Mouse (Mus musculus): ENCODE measurements around the gene Uts2. TPM values are rescaled to one million over a fixed set of nuclear protein-coding genes. Genes with fewer than 3 reads are reported as not detected.

Gene Uts2
- total and polyA plus RNA-seq, 3 experiments, result not detected

DNA sequence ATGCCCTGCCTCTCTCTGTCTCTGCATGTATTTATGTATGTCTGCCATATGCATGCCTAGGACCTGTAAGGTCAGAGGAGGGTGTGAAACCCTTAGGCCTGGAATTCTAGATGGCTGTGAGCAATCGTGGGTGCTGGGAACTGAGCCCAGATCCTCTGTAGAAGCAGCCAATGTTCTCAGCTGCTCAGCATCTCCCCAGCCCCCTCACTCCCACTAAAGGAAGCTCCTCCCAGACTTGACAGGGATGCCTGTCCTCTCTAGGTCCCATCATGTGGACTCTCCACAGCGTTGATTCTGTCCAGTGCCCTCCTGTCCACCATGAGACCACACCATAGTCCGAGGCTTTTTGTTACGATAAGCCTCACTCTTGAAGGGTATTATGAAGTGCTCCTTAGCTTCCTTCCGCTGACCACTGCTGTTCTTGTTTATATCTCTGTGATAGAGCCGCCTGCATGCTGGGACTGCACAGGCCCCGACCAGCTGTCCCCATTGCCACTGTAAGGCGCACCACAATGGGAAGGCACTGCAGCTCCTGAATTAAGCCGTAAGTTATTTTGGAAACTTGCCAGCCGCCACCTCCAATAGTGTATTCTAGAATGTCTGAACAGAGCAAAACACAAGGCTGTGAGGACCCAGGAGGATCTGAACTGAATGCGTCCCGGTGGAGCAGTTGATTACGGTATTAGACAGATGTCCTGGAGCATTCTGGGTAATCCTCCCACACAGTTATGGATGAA lies 40.4 kb upstream of the Uts2 start:
- H3K36me3 ChIP-seq (replicated peaks in 1 of 2; ENCODE audit: control insufficient read depth in 1 of 2, insufficient read depth in 1 of 2, low read length in 1 of 2), result no peaks in the 10 kb centered on the region
- no peak overlapping the region for H3K27ac ChIP-seq (ENCODE audit: insufficient read depth, low read depth)
- peaks cover 24% of the 10 kb centered on the region for H3K27me3 ChIP-seq (replicated peaks)
- dilution Hi-C loops (cut with MboI; ENCODE audit: extremely low pct_ligation_motif_present, extremely low pct_unique_long_range_greater_than_20kb, low sequenced_read_pairs) (no loop called here), in situ Hi-C loops (cut with MboI; ENCODE audit: low pct_ligation_motif_present, low pct_unique_long_range_greater_than_20kb, low sequenced_read_pairs) (no loop called here)
- no peak for DNase-seq (ENCODE audit: extremely low read depth)
- no peak overlapping the region for H3K4me2 ChIP-seq (ENCODE audit: insufficient read depth, low read depth, poor library complexity, severe bottlenecking)
- no peaks in the 10 kb centered on the region for H3K79me2 ChIP-seq (replicated peaks; ENCODE audit: control insufficient read depth, extremely low read depth, insufficient read depth, poor library complexity, severe bottlenecking)
- no peaks in the 10 kb centered on the region for H3K4me1 ChIP-seq (ENCODE audit: control insufficient read depth in 1 of 2, insufficient read depth in 2 of 2)
- no peak overlapping the region for H3K9ac ChIP-seq (ENCODE audit: insufficient read depth, low read depth)
- no peak for TF ChIP-seq MAFK (IDR thresholded peaks at IDR 0.05; ENCODE audit: insufficient replicate concordance, low read length)
- TF ChIP-seq MEF2A (IDR thresholded peaks at IDR 0.05; ENCODE audit: borderline replicate concordance, low read depth, low read length), result no peak
- no peak for TF ChIP-seq HCFC1 (IDR thresholded peaks at IDR 0.05; ENCODE audit: low read depth, low read length)
- no peak for TF ChIP-seq ETS1 (conservative IDR thresholded peaks at IDR 0.05; ENCODE audit: low read depth, low read length)
- TF ChIP-seq NRF1 (IDR thresholded peaks at IDR 0.05; ENCODE audit: low read depth, low read length), result no peak
- no peak for TF ChIP-seq CHD1 (IDR thresholded peaks at IDR 0.05; ENCODE audit: low read depth, low read length)
- no peak for TF ChIP-seq UBTF (IDR thresholded peaks at IDR 0.05; ENCODE audit: low read depth, low read length)
- TF ChIP-seq SIN3A (IDR thresholded peaks at IDR 0.05; ENCODE audit: low read length), result no peak
- TF ChIP-seq TBP (conservative IDR thresholded peaks at IDR 0.05; ENCODE audit: low read depth, low read length), result no peak
- no peak for TF ChIP-seq E2F4 (IDR thresholded peaks at IDR 0.05; ENCODE audit: insufficient replicate concordance, low read depth, low read length)
- TF ChIP-seq RAD21 (IDR thresholded peaks at IDR 0.05; ENCODE audit: low read depth, low read length), result no peak
- TF ChIP-seq MYC (IDR thresholded peaks at IDR 0.05; ENCODE audit: low read depth, low read length), result no peak
- TF ChIP-seq SMC3 (IDR thresholded peaks at IDR 0.05; ENCODE audit: low read depth, low read length), result no peak
- no peak for TF ChIP-seq NELFE (IDR thresholded peaks at IDR 0.05; ENCODE audit: low read depth, low read length)
- no peak for TF ChIP-seq JUND (conservative IDR thresholded peaks at IDR 0.05; ENCODE audit: low read depth, low read length)
- TF ChIP-seq MAZ (IDR thresholded peaks at IDR 0.05; ENCODE audit: low read depth, low read length), result no peak
- TF ChIP-seq MXI1 (IDR thresholded peaks at IDR 0.05; ENCODE audit: low read depth, low read length), result no peak
- TF ChIP-seq CTCF (conservative IDR thresholded peaks at IDR 0.05 in 1 of 2, IDR thresholded peaks at IDR 0.05 in 1 of 2; ENCODE audit: low read depth in 2 of 2, low read length in 2 of 2), result no peak
- no peak for TF ChIP-seq USF2 (conservative IDR thresholded peaks at IDR 0.05; ENCODE audit: low read depth, low read length)
- no peak for TF ChIP-seq BHLHE40 (IDR thresholded peaks at IDR 0.05; ENCODE audit: low read depth, low read length)
- H3K9me3 ChIP-seq (replicated peaks; ENCODE audit: low read length), result no peaks in the 10 kb centered on the region
- H3K4me3 ChIP-seq (replicated peaks in 1 of 3; ENCODE audit: low read depth in 2 of 3, low read length in 2 of 3, poor library complexity in 1 of 3), result no peak overlapping the region

DNA sequence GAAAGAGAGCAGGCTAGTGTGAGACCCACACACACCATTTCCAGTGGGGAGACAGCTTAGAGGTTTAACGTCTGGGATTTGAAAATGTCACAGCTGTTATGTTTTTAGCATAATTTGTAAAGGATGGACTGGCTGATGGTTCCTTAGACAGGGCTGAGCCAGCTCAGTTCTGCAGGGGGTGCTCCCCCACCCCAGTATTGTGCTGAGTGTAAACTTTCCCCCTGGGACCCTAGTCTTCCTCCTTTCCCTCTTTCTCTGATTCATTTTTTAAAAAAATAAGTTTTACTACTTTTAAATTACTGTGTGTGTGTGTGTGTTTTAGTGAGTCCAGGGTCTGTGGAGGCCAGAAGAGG lies 39.8 kb upstream of the Uts2 start:
- dilution Hi-C loops (cut with MboI; ENCODE audit: extremely low pct_ligation_motif_present, extremely low pct_unique_long_range_greater_than_20kb, low sequenced_read_pairs) (no loop called here), in situ Hi-C loops (cut with MboI; ENCODE audit: low pct_ligation_motif_present, low pct_unique_long_range_greater_than_20kb, low sequenced_read_pairs) (no loop called here)
- Histone ChIP-seq H3K27ac (ENCODE audit: insufficient read depth, low read depth) (no peak overlapping the region), H3K4me2 (ENCODE audit: insufficient read depth, low read depth, poor library complexity, severe bottlenecking) (no peak overlapping the region), H3K36me3 (replicated peaks in 1 of 2; ENCODE audit: control insufficient read depth in 1 of 2, insufficient read depth in 1 of 2, low read length in 1 of 2) (no peaks in the 10 kb centered on the region), H3K4me3 (replicated peaks in 1 of 3; ENCODE audit: low read depth in 2 of 3, low read length in 2 of 3, poor library complexity in 1 of 3) (no peak overlapping the region), H3K79me2 (replicated peaks; ENCODE audit: control insufficient read depth, extremely low read depth, insufficient read depth, poor library complexity, severe bottlenecking) (no peaks in the 10 kb centered on the region), H3K27me3 (replicated peaks) (peaks cover 22% of the 10 kb centered on the region), H3K4me1 (ENCODE audit: control insufficient read depth in 1 of 2, insufficient read depth in 2 of 2) (no peaks in the 10 kb centered on the region), H3K9me3 (replicated peaks; ENCODE audit: low read length) (no peaks in the 10 kb centered on the region), H3K9ac (ENCODE audit: insufficient read depth, low read depth) (no peak overlapping the region)
- no peak for DNase-seq (ENCODE audit: extremely low read depth)
- TF ChIP-seq GABPA (IDR thresholded peaks at IDR 0.05; ENCODE audit: insufficient replicate concordance, low read depth, low read length) (no peak), NRF1 (IDR thresholded peaks at IDR 0.05; ENCODE audit: low read depth, low read length) (no peak), MYC (IDR thresholded peaks at IDR 0.05; ENCODE audit: low read depth, low read length) (no peak), SMC3 (IDR thresholded peaks at IDR 0.05; ENCODE audit: low read depth, low read length) (no peak)

Measured in CH12.LX (cell line).